Mouse (Mus musculus) right cerebral cortex, adult 2 months (tissue): ENCODE data around the gene Cers2.
A peak's percentile ranks its signal among the peaks of the same experiment; 100 is the strongest.

Source experiments
- DNase-seq, 2 experiments: peaks; one replicate each; pipeline ENCODE4 v3.0.0; 2021 to 2022; ENCODE audit warnings: low spot score in 2 of 2

Gene Cers2

DNA sequence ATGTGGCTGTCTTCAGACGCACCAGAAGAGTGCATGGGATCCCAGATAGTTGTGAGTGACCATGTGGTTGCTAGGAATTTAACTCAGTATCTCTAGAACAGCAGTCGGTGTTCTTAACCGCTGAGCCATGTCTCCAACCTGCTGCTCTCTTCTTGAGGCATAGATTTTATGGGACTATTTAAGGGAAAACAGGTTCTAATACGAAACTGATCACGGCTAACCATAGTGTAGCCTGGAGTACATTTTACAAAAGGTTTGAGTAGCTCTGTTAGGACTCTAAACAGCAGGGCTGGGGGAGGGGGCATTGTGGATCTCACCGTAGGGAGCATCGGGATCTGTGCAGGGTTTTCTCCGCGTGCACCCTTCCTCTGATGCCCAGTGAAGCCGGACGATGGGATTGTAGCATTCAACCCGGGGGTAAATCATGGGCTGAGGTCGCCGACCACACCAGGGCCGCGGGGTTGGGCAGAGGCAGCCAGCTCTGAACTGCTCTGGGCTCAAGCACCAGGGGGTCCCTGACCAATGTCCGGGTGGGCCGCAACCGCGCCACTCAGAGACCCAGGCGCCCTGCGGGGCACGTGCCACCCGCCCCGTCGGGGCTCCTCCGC is at the start of gene Cers2:
Cers2 (plus strand) TSS at position 306 of the 608 bp plus-strand sequence.
- DNase-seq: peak in 1 of 2 experiments; percentile 14

DNA sequence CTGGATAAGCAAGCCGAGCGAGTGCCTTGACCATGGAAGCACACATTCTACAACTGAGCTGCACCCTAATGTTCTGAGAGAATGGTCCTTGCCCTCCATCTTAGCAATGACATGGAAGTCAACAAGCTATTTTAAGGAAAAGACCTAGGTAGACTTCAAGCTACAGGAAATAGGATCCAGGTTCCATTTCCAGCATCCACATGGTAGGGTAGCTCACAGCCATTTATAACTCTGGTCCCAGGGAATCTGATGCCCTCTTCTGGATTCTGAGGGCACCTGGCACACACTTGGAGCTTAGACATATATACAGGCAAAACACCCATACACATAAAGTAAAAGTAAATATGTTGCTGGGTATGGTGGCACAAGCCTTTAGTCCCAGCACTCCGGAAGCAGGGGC is 48.5 kb upstream of the Cers2 start:
- DNase-seq: no peak

DNA sequence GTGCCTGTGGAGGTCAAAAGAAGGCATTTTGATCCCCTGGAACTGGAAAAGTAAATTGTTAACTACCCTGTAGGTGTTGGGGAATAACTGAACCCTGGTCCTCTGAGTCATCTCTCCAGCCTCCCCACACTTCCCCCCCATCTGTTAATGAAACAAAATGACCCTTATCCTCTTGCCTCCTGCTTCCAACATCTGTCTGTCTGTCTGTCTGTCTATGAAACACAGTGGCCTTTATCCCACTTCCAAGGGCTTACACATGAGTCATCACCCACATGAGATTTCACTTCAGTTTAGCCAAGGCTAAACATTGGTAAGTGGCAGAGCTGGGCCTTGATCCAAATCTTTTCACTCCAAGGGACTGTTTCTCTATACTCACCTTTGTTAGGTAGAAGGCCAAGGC is 46.7 kb upstream of the Cers2 start:
- DNase-seq: no peak

DNA sequence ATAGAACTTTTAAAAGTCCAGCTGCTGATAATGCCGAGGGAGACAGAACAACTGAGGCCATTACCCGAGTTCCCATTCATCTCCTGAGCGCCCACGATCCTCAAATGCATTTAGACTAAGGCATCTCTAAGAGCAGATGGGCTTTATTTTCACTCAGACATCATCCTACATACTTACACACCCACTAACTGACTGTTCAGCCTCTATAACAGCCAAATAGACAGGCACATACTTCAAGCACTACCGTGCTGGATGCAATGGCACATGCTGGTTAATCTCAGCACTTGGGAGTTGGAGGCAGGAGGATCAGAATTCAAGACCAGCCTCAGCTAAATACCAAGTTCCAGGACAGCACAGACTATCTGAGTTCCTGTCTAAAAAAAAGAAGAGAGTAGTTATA is 44.8 kb upstream of the Cers2 start:
- peak; percentile 10 to 15 for DNase-seq

DNA sequence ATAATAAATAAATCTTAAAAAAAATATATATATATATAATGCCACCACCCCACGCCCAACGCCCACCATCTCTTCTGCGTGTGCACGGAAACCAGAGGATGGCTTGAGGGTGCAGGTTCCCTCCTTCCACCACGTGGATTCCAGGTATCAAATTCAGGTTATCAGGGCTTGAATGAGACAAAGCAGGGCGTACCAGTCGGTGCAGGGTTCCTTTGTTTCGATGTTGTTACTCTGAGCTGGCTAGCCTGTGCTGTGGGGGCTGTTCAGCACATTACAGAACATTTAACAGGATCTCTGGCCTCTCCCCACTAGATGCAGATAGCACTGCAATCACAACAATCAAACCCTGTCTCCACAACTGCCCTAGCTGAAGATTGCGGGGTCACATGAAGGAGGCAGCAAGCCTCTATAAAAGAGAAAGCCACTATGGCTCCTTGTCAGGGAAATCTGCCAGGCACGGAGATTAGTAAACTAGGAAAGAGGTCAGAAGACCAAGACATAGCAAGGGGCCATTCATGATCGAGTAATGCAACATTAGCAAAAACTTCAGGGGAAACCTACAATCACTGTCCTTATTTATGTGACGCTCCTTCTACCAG is 43.7 kb upstream of the Cers2 start:
- DNase-seq: no peak

DNA sequence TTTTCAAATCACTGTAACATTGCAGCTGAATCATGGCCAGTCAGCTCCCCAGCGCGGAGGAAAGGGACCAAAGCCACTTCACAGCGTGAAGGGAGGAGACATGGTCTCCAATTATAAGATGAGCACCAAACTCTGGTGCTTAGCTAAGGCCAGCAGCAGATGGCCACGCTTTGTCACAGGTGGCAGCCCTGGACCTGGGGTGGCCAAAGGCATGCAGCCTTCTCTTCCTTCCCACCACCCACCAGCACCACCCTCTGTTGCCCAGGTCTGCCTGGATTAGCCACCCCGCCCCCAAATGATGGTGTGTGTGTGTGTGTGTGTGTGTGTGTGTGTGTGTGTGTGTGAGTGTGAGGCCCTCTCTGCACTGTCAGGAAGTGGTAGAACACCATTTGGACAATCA is 41.1 kb upstream of the Cers2 start:
- no peak for DNase-seq

DNA sequence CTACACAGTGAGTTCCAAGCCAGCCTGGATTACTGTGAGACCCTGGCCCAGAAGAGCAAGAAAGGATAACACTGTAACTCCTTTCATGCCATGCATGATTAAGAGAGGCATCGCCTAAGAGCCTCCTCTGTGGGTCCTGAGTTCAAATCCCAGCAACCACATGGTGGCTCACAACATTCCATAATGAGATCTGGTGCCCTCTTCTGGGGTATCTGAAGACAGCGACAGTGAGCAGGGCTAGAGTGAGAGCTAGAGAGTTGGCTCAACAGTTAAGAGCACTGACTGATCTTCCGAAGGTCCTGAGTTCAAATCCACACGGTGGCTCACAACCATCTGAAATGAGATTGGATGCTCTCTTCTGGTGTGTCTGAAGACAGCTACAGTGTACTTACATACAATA is 40.1 kb upstream of the Cers2 start:
- DNase-seq: no peak

DNA sequence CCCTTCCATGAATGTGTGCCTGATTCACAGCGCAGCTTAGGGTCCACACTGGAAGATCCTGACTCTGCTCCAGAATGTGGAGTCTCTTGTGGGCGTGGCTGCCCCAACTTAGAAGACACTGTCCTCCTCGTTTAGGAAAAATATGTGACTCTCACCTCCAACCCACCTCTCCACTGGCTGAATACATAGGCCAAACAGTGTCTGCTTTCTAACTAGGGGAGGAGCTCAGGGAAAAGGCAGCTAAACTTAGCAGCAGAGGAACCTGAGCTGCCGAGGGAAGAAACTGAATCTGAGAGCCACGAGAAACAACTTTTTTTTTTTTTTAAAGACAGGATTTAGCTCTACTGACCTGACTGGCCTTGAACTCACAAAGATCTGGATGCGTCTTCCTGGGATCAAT is 39.4 kb upstream of the Cers2 start:
- no peak for DNase-seq

DNA sequence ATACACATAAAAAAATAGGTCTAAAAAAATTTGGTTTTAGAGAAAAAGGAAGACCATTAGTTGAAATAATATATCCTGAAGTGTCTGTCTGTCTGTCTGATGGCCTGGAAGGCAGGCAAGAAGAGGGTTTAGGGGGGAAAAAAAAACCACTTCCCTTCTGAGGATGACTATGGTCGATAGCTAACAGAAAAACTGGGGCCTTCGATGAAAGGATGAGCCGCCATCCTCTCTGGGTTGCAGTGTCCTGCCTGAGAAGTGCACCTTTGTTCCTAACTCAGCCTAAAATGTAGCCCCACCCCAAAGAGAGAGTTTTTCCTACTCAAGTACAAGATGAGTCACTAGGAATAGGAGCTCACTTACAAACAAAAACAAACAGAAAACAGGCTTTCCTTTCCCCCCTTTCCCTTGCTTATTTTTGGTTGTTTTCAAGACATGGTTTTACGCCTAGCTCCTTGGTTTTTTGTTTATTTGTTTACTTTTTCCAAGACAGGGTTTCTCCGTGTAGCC is 38.1 kb upstream of the Cers2 start:
- DNase-seq: no peak

DNA sequence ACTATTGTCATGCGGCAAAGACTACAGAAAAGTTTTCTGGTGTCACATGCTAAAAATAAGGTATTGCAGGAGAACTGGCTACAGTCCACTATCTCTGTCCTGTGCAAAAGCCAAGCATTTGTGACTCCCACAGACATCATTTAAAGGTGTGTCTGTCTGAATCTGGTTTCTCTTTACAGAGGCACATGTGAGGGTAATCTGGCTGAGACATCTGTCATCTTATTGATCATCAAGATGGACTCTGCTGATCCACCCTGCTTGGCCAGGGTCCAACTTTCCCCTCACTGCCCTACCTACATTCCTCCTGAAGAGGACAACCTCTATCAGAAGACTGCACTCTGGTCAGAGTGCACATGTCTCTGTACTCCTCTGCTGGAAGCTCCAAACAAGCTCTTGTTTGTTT is 37.4 kb upstream of the Cers2 start:
- DNase-seq: no peak

DNA sequence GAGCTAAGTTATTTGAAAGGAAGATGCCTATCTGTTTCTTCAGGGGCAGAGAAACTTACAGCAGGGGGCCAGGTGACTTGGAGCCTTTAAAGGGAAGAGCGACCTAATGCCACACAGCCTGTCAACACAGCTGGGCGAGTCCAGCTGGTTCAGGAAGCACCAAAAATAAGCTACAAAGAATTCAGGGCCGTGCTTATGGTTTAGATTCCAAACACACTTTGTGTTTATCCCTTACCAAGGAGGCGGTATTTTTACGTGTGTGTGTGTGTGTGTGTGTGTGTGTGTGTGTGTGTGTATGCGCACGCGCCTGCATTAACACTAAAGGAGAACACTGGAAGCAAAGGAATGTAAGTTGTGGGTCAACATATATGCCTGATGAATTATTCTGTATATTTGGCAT is 33.8 kb upstream of the Cers2 start:
- DNase-seq: peak; percentile 39 to 43

DNA sequence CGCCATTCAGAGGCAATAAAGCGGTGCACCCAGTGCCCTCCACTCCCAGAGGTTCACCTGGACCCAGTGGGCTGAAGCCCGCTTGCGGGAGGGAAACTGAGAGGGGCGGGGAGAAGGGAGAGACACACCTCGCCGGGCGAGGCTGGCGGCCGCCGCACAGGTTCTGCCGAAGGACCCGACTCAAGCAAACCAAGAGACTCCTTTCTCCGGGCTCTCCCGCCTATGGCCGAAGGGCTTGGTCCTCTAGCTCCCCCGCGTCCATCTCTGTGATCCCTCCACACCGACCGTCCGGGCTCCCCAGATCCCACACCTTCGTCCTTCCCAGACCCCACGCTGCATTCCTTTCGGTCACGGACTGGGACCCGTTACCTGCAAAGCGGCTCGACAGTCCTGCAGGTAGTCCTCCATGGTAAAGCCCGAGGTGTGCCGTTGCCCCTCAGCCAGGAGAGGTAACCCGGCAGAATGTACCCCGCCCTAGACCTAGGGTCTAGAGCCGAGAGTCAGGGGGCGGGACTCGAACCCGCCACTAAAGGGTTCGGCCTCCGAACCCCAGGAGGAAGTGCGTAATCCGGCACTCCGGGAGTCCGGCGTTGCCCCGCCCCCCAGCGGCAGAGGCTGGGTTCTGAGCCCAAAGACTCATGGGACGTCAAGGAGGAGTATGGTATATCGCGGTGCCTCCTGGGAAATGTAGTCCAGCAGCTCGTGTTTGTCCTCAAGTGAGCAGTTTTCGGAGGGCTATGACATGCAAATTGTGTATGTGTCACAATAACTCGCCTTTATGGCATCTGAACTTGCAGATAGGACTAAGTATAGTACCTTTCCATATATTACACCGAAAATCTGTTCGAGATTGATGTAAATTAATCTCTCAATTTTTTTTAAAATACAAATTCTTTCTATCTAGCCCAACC is 33.1 kb upstream of the Cers2 start, which contains the start of the genes Mindy1 and Prune1:
Mindy1 (plus strand) TSS at position 130 of the 911 bp plus-strand sequence.
Prune1 (minus strand) TSS at position 861 of the 911 bp plus-strand sequence.
- DNase-seq: peak; percentile 99

DNA sequence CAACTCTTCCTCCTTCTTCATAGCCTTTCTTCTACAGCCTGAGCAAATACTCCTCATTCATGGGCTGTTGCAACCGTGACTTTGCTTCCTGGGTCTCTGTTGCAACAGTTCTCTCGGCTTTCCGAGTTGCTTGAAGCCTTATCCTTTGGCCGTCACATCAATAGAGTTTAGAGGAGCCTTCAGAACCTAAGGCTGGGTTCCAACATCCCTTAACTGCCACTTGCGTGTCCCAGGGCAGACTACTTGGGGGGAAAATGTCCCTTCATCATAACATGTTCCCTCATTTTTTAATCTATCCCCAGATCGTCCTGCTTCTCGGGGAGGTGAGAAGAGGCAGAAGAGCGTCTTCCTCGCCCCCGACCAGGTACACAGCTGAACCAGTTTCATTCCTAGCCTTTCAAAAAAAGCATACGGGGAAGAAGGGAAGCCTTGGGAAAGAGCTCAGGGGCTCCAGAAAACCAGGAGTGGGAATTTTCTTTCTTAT is 32.2 kb upstream of the Cers2 start:
- peak in 1 of 2 experiments; percentile 26 for DNase-seq

DNA sequence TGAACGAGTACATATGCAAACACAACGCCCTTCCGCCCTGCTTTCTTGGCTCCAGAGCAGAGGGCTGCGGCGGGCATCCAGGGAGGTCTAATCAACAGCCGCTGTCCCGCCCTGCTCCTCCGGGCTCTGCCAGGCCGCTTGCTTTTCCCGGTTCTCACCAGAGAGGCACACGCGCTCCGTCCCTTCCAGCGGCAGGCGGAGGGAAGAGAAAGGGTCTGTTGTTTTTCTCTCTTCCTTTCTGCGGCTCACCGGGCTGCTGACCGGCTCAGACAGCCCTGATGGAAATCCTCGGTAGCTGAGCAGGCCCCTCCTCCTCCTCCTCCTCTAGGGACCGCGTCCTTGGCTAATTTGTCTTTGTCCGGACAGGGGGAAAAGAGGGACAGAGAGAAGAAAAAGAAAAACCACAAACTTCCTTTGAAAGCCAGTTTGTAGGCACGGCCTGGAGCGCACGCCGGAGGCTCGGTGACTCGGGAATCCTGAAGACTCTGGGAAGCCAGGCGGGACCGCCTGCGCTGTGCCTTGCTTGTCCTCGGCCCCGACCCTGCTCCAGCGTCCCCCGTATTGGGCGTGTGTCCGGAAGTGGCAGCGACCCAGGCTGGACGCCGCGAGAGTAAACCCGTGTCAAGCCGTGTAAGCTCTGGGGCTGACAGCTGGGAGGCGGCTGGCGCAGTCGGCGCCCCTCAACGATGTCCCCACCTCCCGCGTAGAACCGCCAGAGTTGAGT is 31.6 kb upstream of the Cers2 start:
- DNase-seq: peak; percentile 72 to 75

DNA sequence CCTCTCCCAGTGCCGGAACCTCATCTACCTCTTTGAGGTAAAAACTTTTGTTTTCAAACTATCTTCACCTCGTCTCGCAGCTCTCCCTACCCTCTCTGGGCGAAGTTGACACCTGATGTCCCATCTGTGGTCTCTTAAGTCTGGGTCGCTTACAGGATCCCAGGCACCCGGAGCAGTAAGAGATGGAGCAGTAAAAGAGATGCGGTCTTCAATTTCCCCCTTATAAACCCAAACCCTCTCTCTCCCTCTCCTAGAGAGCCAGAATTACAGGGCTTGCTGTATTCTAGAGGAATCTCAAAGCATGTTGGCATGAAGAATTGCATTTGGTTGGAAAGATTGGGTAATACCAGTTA is 31.0 kb upstream of the Cers2 start:
- DNase-seq: no peak

DNA sequence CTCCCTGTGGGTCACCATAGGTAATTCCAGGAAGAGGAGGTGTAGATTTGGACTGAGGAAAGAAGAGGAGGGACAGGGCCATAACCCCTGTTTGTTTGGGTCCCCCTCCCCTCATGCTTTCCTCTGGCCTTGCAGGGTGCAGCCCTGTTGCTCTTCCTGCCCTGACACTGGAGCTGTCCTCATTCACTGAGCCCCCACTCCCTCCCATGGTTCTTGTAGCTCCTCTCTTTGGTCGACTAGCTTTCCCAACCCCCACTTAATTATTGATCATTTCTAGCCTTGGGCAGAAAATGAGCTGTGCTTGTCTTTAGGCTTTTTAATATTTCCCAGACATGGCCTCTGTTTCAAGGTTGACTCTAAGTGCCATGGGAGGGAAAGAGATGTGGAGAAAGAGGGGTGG is 30.5 kb upstream of the Cers2 start:
- no peak for DNase-seq

DNA sequence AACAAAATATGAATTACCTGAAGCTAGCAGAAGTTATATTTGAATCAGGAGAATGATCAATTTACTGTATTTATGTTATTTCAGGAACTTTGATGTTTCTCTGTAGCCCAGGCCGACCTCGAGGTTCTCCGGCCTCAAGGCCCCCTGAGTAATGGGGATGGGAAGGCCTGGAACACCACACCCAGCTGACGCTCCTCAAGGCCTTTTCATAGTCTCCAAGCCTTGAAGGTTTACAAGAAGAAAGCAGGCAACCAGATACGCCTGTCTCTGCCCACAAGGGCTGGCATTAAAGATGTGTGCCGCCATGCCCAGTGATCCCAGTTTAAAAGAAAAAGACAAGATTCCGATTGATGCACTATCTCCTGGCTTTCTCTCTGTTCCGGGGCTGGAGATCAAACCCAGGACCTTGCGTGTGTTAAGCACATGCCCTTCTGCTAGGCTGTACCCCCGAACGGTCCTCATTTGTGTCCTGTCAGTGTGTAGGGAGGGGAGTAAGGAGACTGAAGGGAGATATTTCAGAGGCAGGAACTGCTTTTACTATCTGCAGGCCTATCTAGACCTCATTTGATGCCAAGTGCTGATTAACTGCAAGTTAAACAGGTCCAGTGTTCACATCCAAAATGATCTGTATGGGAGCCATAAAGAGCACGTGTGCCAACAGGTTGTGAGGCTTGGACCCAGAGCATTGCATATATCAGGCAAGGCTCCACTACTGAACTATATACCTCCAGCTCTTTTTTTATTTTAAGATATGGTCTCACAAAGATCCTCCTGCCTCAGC is 29.9 kb upstream of the Cers2 start:
- DNase-seq: no peak

DNA sequence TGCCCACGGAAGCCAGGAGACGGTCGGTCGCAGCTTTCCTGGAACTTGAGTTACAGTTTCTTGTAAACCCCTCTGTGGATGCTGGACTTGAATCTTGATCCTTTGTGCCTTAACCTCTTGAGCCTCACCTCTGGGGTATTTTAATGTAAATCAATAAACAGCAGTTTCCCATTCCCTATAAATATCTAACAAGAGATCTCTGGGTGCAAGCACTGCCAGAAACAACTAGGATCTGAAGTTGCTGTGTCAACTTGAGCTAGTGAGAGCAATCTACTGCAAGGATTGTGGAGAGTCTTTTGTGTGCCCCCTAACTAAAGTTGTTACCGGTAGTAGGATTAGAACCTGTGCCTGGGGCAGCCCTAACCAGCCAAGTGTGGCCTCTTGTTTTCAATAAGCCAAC is 29.2 kb upstream of the Cers2 start:
- no peak for DNase-seq

DNA sequence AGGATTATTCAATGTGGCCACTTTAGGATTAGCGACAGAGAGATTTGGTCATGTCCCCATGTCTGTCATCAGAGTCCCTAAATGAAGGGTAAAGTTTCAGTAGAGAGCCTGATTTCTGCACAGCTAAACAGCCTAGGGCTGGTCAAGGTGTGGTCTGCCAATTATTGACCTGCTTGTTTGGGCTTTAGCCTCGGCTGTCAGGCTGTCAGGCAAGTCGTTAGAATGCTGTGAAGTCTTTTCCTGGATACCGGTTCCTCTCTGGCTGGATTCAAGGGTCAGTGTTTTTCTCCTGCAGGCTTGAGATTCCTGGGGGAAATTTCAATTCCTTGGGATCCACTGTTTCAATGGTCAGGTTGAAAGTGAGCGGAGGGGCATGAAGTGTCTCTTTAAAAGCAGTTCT is 28.6 kb upstream of the Cers2 start:
- DNase-seq: no peak

DNA sequence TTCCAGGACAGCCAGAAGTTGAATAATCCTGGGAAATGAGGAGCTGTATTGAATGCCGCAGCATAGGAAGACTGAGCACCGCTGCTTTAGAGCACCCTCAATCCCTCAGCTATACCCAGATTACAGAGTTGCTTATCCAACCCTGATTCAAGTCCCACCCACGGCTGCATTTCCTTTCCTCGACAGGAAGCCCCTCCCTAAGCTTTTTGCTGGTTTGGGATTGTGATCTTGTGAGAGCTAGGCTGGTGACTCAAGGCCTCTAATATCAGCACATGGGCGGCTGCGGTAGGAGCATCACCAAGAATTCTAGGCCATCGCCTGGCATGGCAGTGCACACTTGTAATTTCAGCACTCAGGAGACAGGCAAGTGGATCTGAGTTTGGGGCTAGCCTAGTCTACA is 28.1 kb upstream of the Cers2 start:
- DNase-seq: no peak

DNA sequence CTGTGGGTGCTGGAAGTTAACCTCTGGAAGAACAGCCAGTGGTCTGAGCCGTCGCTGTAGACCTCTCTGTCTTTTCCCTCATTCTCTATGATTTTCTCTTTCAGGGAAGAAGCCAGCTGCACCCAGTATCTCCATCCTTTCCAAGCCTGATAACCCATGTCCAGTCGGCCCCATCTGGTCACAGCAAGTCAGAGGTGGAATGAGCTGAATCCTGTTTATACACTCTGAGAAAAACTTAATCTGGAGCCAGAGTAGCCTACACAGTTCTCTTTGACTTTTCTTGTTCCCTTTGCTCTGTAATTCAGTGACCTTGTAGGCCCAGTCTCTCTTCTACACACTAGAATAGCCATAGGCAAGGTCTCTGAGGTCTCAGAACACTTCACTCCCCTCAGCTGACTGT is 27.1 kb upstream of the Cers2 start:
- DNase-seq: no peak
